Mouse (Mus musculus) spleen, adult 2 months (tissue): ENCODE results near the gene Abhd10. TPM values are rescaled to one million over a fixed set of nuclear protein-coding genes. Genes with fewer than 3 reads are reported as not detected.

ENCODE experiments used
- DNase-seq, 2 experiments: peaks; one replicate each; pipeline versions ENCODE4 v3.0.0 to v3.0.0-alpha.2; 2012 to 2021; ENCODE audit warnings: low spot score in 2 of 2, low read depth in 1 of 2
- H3K27ac ChIP-seq: fragments of 200-500 bp; 2 replicates; pipeline ENCODE4 v1.5.1; 2012; ENCODE audit warnings: low read length, inconsistent platforms; ENCODE audit not compliant: insufficient read depth
- H3K27me3 ChIP-seq: fragments of 200-500 bp; 2 replicates; pipeline ENCODE4 v1.6.1; 2012; ENCODE audit warnings: mild to moderate bottlenecking, moderate library complexity, low read length, inconsistent platforms; ENCODE audit not compliant: control insufficient read depth, insufficient read depth
- H3K36me3 ChIP-seq: fragments of 200-500 bp; 2 replicates; pipeline ENCODE4 v1.6.1; 2012; ENCODE audit warnings: mild to moderate bottlenecking, low read length, inconsistent platforms; ENCODE audit not compliant: control insufficient read depth, insufficient read depth
- H3K4me1 ChIP-seq: fragments of 200-500 bp; 2 replicates; pipeline ENCODE4 v1.6.1; 2011; ENCODE audit warnings: inconsistent platforms; ENCODE audit not compliant: control insufficient read depth, insufficient read depth, insufficient read length
- H3K4me3 ChIP-seq: fragments of 200-500 bp; 2 replicates; pipeline ENCODE4 v1.5.1; 2011; ENCODE audit warnings: mild to moderate bottlenecking, inconsistent platforms; ENCODE audit not compliant: insufficient read depth, insufficient read length; ENCODE audit errors: extremely low read depth
- CTCF ChIP-seq: fragments of 200-500 bp; IDR thresholded peaks from 2 replicates; pipeline ENCODE4 v1.5.1; 2011; ENCODE audit warnings: mild to moderate bottlenecking, inconsistent platforms; ENCODE audit not compliant: insufficient read depth, insufficient read length, insufficient replicate concordance; ENCODE audit errors: extremely low read depth
- POLR2A ChIP-seq: fragments of 200-500 bp; IDR thresholded peaks from 2 replicates; pipeline ENCODE4 v1.6.1; 2011; ENCODE audit warnings: low read depth, low read length, inconsistent platforms
- WGBS: fragments of 180-500 bp; shearing (Covaris S2); methylation state at CpG from one replicate; pipeline ENCODE4 v1.1.7; 2018; 5-methylcytosine and 5-hydroxymethylcytosine counted together
- polyA plus RNA-seq: library from polyadenylated mRNA; depleted of rRNA; stranded (reverse); fragments of >200 nt; gene quantifications from 2 replicates; pipeline ENCODE4 v1.2.3, GENCODE M21; 2012

Gene Abhd10
- polyA plus RNA-seq, 1 experiment = 3.7 TPM

GRCm38 (mm10) chr16:45758726-45759269 lies 16.0 kb upstream of the Abhd10 start:
- H3K4me3 ChIP-seq = no peak overlapping the region
- H3K36me3 ChIP-seq = no peaks in the 10 kb centered on the region
- H3K27ac ChIP-seq = no peak overlapping the region
- no peak for DNase-seq
- H3K27me3 ChIP-seq = no peaks in the 10 kb centered on the region
- no peak for TF ChIP-seq POLR2A
- TF ChIP-seq CTCF = no peak
- 72% methylated on average over 9 of the region's 9 CpGs for WGBS
- no peaks in the 10 kb centered on the region for H3K4me1 ChIP-seq

GRCm38 (mm10) chr16:45757421-45758078 lies 14.8 kb upstream of the Abhd10 start:
- 54% methylated on average over 12 of the region's 12 CpGs for WGBS
- Histone ChIP-seq H3K27me3 (no peaks in the 10 kb centered on the region), H3K27ac (peak overlapping the region; percentile 54), H3K4me1 (no peaks in the 10 kb centered on the region), H3K4me3 (no peak overlapping the region), H3K36me3 (no peaks in the 10 kb centered on the region)
- DNase-seq = no peak
- TF ChIP-seq CTCF = no peak
- no peak for TF ChIP-seq POLR2A

- 16% methylated on average over 9 of the region's 9 CpGs for WGBS
- no peaks in the 10 kb centered on the region for H3K36me3 ChIP-seq
- TF ChIP-seq CTCF (no peak), POLR2A (no peak)
- no peaks in the 10 kb centered on the region for H3K4me1 ChIP-seq
- H3K27me3 ChIP-seq = no peaks in the 10 kb centered on the region
- no peak overlapping the region for H3K27ac ChIP-seq
- DNase-seq = peak in 1 of 2 experiments; percentile 21
- no peak overlapping the region for H3K4me3 ChIP-seq
Observed at GRCm38 (mm10) chr16:45756855-45757254, 14.1 kb upstream of the Abhd10 start.

GRCm38 (mm10) chr16:45743591-45744144 lies 913 bp upstream of the Abhd10 start:
- H3K4me3 ChIP-seq = no peak overlapping the region
- H3K27ac ChIP-seq = no peak overlapping the region
- H3K36me3 ChIP-seq = no peaks in the 10 kb centered on the region

GRCm38 (mm10) chr16:45737880-45738279 lies 4.9 kb downstream of the Abhd10 start:
- Histone ChIP-seq H3K4me3 (no peak overlapping the region), H3K4me1 (peaks cover 2% of the 10 kb centered on the region; the same call in 1 of the 2 replicates), H3K27me3 (no peaks in the 10 kb centered on the region), H3K36me3 (peaks cover 13% of the 10 kb centered on the region; the same call in 1 of the 2 replicates), H3K27ac (no peak overlapping the region)
- no peak for DNase-seq
- WGBS = 74% methylated on average over 8 of the region's 8 CpGs
- TF ChIP-seq CTCF (no peak), POLR2A (no peak)

More at GRCm38 (mm10) chr16:45743591-45744144, 913 bp upstream of the Abhd10 start:
- H3K4me1 ChIP-seq = peaks cover 2% of the 10 kb centered on the region; the same call in 1 of the 2 replicates
- H3K27me3 ChIP-seq = no peaks in the 10 kb centered on the region
- WGBS = 81% methylated on average over 4 of the region's 4 CpGs
- no peak for DNase-seq
- TF ChIP-seq CTCF = no peak
- TF ChIP-seq POLR2A = no peak

- H3K4me3 ChIP-seq = no peak overlapping the region
- 74% methylated on average over 3 of the region's 3 CpGs for WGBS
- no peak overlapping the region for H3K27ac ChIP-seq
- peaks cover 2% of the 10 kb centered on the region; the same call in 1 of the 2 replicates for H3K4me1 ChIP-seq
- DNase-seq = no peak
- TF ChIP-seq POLR2A (no peak), CTCF (no peak)
- H3K36me3 ChIP-seq = peaks cover 18% of the 10 kb centered on the region
- H3K27me3 ChIP-seq = no peaks in the 10 kb centered on the region
Observed at GRCm38 (mm10) chr16:45736724-45737123, 6.0 kb downstream of the Abhd10 start.

- Histone ChIP-seq H3K4me1 (no peaks in the 10 kb centered on the region), H3K27ac (no peak overlapping the region), H3K27me3 (peaks cover 6% of the 10 kb centered on the region), H3K36me3 (peaks cover 11% of the 10 kb centered on the region), H3K4me3 (no peak overlapping the region)
- TF ChIP-seq CTCF (no peak), POLR2A (no peak)
- 94% methylated on average over 5 of the region's 5 CpGs for WGBS
- no peak for DNase-seq
Observed at GRCm38 (mm10) chr16:45729163-45729562, 13.6 kb downstream of the Abhd10 start.
